Mouse (Mus musculus) cerebellum, adult 9-10 months (tissue): ENCODE measurements around the gene Gm9040.
"Not testable (repeated sequence)": the region's sequence is repeated elsewhere in the genome, so short reads cannot be mapped to it uniquely, and the experiment has no call there.

Source experiments
- DNase-seq: peaks from one replicate; pipeline ENCODE4 v3.0.0; 2022

The Gm9040 gene

DNA sequence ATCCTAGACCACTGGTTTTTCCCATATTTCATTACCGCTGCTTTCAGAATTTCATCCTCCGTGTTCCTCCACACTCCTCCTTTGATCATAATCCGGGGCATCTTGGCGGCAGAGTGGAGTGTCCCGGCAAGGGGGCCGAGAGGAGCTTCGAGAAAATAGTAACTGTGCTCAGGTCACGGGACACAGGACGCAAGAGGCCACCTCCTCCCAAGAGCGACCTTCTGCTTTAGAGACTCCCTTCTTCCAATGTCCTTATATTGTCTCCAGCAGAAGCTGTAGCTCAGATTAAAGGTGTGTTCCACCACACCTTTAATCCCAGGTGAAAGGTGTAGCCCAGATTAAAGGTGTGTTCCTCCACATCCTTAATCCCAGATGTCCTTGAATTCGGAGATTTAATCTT lies at the start of gene Gm9040:
Gene Gm9040, minus strand, starts transcription at position 101 of the 400 bp plus-strand sequence.
- not testable (repeated sequence) for DNase-seq

GRCm38 (mm10) chr10:118370443-118370842 lies 43.7 kb upstream of the Gm9040 start:
- peak; percentile 58 for DNase-seq

- DNase-seq = no peak
These were observed 42.7 kb upstream of the Gm9040 start for GRCm38 (mm10) chr10:118369518-118369917.

DNA sequence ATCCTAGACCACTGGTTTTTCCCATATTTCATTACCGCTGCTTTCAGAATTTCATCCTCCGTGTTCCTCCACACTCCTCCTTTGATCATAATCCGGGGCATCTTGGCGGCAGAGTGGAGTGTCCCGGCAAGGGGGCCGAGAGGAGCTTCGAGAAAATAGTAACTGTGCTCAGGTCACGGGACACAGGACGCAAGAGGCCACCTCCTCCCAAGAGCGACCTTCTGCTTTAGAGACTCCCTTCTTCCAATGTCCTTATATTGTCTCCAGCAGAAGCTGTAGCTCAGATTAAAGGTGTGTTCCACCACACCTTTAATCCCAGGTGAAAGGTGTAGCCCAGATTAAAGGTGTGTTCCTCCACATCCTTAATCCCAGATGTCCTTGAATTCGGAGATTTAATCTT lies 27.2 kb upstream of the Gm9040 start, which contains the start of gene Gm9049:
Gene Gm9049, minus strand, starts transcription at position 101 of the 400 bp plus-strand sequence.
- not testable (repeated sequence) for DNase-seq

DNA sequence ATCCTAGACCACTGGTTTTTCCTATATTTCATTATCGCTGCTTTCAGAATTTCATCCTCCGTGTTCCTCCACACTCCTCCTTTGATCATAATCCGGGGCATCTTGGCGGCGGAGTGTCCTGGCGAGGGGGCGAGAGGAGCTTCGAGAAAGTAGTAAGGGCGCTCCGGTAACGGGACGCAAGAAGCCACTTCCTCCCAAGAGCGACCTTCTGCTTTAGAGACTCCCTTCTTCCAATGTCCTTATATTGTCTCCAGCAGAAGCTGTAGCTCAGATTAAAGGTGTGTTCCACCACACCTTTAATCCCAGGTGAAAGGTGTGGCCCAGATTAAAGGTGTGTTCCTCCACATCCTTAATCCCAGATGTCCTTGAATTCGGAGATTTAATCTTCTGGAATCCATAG lies 21.8 kb upstream of the Gm9040 start, which contains the start of gene Gm9048:
Gene Gm9048, minus strand, starts transcription at position 101 of the 400 bp plus-strand sequence.
- DNase-seq = not testable (repeated sequence)

GRCm38 (mm10) chr10:118343155-118343554 lies 16.4 kb upstream of the Gm9040 start, which contains the start of gene Gm9046:
TSS of gene Gm9046 (minus strand) at chr10:118343255.
- DNase-seq = not testable (repeated sequence)

DNA sequence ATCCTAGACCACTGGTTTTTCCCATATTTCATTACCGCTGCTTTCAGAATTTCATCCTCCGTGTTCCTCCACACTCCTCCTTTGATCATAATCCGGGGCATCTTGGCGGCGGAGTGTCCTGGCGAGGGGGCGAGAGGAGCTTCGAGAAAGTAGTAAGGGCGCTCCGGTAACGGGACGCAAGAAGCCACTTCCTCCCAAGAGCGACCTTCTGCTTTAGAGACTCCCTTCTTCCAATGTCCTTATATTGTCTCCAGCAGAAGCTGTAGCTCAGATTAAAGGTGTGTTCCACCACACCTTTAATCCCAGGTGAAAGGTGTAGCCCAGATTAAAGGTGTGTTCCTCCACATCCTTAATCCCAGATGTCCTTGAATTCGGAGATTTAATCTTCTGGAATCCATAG lies 11.0 kb upstream of the Gm9040 start, which contains the start of gene Gm9045:
Gene Gm9045, minus strand, starts transcription at position 101 of the 400 bp plus-strand sequence.
- DNase-seq = not testable (repeated sequence)

DNA sequence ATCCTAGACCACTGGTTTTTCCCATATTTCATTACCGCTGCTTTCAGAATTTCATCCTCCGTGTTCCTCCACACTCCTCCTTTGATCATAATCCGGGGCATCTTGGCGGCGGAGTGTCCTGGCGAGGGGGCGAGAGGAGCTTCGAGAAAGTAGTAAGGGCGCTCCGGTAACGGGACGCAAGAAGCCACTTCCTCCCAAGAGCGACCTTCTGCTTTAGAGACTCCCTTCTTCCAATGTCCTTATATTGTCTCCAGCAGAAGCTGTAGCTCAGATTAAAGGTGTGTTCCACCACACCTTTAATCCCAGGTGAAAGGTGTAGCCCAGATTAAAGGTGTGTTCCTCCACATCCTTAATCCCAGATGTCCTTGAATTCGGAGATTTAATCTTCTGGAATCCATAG lies 5.5 kb upstream of the Gm9040 start, which contains the start of gene Gm9044:
Gene Gm9044, minus strand, starts transcription at position 101 of the 400 bp plus-strand sequence.
- not testable (repeated sequence) for DNase-seq

GRCm38 (mm10) chr10:118319024-118319423 lies 7.7 kb downstream of the Gm9040 start:
- no peak for DNase-seq

DNA sequence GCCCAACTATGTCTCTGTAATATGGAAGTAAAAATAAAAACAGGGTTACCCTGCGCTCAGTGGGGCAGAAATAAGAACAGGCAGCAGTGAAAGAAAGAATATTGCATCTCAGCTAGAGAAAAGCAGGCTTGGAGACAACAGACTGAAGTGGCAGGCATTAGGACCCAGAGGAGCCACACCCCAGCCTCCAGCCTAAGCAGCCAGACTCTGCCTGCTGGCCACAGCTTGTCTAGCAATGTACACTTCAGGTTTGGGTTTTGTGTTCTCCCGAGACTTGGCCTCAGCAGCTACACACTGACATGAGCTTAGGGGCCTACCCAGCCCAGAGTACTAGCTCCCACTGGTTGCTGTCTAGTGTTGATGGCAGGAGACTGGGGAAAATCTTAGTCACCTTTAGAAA lies 24.6 kb downstream of the Gm9040 start:
- DNase-seq = not testable (repeated sequence)

DNA sequence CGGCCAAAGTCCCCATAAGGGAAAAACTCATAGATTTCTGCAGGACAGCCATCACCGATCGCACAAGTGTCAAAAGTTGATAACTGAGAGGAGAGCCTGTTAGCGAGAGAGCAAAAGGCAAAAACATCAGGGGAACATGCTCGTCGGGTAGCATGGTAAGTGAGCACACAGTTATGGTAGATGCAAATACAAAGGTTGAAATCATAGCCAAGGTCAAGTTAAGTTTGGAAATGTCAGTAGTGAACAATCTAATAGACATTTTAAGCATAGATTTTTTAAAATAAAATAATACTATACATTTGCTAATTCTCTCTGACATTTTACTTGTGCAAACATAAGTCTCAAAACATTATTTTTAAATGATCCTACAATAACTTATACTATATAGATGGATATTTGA lies 31.8 kb downstream of the Gm9040 start, which contains the start of gene Iltifb:
Gene Iltifb, minus strand, starts transcription at position 101 of the 400 bp plus-strand sequence.
- DNase-seq = no peak

DNA sequence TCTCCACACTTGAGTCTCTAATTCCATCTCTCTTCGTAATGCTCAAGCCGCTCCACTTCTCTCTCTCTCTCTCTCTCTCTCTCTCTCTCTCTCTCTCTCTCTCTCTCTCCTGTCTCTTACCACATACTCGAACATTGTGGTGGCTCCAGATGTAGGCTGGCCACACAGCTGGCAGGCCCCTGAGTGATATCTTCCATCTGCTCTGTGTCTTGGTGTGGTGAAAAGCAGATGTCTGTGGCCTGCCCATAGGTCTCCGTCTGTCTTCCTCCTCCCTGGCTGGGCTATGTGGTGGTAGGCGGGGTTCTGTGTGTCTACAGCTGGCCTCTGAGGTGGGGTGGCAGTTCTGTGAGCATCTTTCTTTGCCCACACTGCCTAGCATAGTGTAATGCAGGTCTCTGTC lies 43.8 kb downstream of the Gm9040 start:
- DNase-seq = not testable (repeated sequence)

DNA sequence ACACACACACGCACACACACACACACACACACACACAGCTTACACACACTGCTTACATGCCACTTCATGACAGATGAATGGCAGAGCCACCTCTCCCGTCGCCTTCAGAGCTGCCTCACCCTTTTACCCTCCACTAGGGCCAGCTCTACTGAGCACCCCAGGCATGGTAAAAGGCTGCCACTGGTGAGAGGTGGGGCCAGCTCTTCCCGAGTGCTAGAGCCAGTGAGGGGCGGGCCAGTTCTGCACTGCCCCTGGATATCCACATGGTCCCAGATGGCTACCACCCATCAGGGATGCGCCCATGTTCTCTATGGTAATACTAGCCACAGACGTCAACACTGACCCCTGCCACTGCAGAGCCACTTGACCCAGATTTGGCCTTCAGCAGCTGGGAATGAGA lies 44.2 kb downstream of the Gm9040 start:
- not testable (repeated sequence) for DNase-seq

DNA sequence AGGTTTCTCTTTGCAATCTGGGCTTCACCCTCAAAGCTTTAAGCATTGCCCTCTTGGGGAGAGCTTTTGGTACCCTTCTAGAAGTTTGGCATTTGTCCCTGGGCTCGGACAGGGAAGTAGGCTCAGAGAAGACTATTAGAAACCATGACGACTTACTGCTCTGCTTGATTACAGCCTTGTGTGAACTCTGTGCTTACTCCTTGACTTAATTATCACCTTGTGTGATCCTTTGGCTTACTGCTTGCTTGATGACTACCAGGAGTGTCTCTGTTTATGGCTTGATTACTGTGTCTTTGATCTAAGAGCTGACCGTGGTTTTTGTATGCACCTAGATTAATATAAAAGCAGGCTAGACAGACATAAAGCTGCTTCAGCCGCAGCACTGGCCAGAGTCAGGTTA lies 48.7 kb downstream of the Gm9040 start:
- DNase-seq = not testable (repeated sequence)
